Mouse (Mus musculus) erythroblast, embryonic 14.5 days (primary cell): Measurements from ENCODE around the gene Abcc6. TPM values are rescaled to one million over a fixed set of nuclear protein-coding genes. Genes with fewer than 3 reads are reported as not detected.

Experiments used
- H3K27me3 ChIP-seq: 2 replicates; pipeline ENCODE4 v1.6.1; 2012; ENCODE audit warnings: inconsistent platforms; ENCODE audit not compliant: control insufficient read depth
- H3K36me3 ChIP-seq: 2 replicates; pipeline ENCODE4 v1.6.1; 2012; ENCODE audit warnings: mild to moderate bottlenecking, inconsistent platforms; ENCODE audit not compliant: control insufficient read depth
- H3K4me1 ChIP-seq: 2 replicates; pipeline ENCODE4 v1.6.1; 2012; ENCODE audit warnings: inconsistent platforms; ENCODE audit not compliant: control insufficient read depth
- H3K4me3 ChIP-seq: replicated peaks from 2 replicates; pipeline ENCODE3; 2012; ENCODE audit warnings: moderate library complexity, mild to moderate bottlenecking, inconsistent platforms
- H3K9me3 ChIP-seq: 2 replicates; pipeline ENCODE4 v1.6.1; 2012; ENCODE audit warnings: low read length, inconsistent platforms, mixed read lengths; ENCODE audit not compliant: control insufficient read depth
- GATA1 ChIP-seq: IDR thresholded peaks from 2 replicates; pipeline ENCODE4 v1.6.1; 2012; ENCODE audit warnings: low read length, inconsistent platforms, mixed read lengths
- TAL1 ChIP-seq: IDR thresholded peaks from 3 replicates; pipeline ENCODE4 v1.6.1; 2012; ENCODE audit warnings: low read length, inconsistent platforms, mixed read lengths
- polyA plus RNA-seq: library from polyadenylated mRNA; stranded (reverse); fragments of >175 nt; gene quantifications from 2 replicates; pipeline ENCODE4 v1.2.3, GENCODE M21; 2012

Abcc6 gene
- 0.03 and 0.04 TPM in 2 replicates for polyA plus RNA-seq

DNA sequence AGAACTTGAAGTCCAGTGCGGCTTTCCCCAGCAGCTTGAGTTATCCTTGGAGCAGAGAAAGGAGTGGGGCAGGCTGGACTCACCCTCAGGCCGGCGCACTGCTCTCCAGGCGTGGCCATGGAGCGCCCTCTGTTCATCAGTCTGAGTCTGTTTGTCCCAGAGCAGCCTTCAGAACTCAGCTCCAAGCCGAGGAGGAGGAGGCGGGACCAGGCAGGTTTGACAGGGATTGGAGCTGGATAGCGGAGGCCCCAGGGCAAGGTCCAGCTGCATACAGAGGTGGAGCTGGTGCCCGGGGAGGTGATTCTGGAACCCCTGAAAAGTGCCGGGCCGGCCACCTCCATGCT is at the start of gene Abcc6:
Gene Abcc6 (minus strand): TSS at position 158 of the 344 bp plus-strand sequence.
- H3K36me3 ChIP-seq, result no peaks in the 10 kb centered on the region; the same call in 1 of the 2 replicates
- peaks cover 51% of the 10 kb centered on the region for H3K4me1 ChIP-seq
- H3K9me3 ChIP-seq, result no peaks in the 10 kb centered on the region
- H3K27me3 ChIP-seq, result peaks cover 2% of the 10 kb centered on the region; the same call in 1 of the 2 replicates
- peak within 1 kb of the TSS; percentile 21 for H3K4me3 ChIP-seq
- TF ChIP-seq GATA1, result no peak
- no peak for TF ChIP-seq TAL1

DNA sequence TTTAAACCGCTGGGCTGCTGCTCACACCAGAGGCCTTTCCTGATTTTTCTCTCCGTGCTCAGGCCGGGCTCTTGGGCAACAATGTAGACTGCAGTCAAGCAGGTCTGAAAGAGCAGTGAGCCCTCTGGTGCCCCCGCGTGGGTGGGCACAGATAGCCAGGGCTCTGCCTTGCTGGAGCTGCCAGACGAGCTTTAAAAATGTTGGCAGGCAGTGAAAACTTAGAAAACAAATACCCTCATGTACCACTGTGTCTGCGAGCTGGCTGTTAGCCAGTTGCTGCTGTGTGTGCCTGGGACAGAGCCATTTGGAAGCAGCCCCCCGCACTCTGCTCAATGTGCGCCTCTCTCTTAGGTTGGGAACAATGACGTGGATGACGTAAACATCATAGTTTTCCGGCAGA is 47.6 kb upstream of the Abcc6 start:
- TF ChIP-seq GATA1 (no peak), TAL1 (no peak)
- Histone ChIP-seq H3K4me1 (no peaks in the 10 kb centered on the region), H3K4me3 (no peak overlapping the region), H3K36me3 (peaks cover 93% of the 10 kb centered on the region), H3K27me3 (no peaks in the 10 kb centered on the region), H3K9me3 (no peaks in the 10 kb centered on the region)

- Histone ChIP-seq H3K4me3 (no peak overlapping the region), H3K4me1 (no peaks in the 10 kb centered on the region), H3K27me3 (no peaks in the 10 kb centered on the region), H3K9me3 (no peaks in the 10 kb centered on the region), H3K36me3 (peaks cover 92% of the 10 kb centered on the region)
- TF ChIP-seq TAL1 (no peak), GATA1 (no peak)
These were observed 46.7 kb upstream of the Abcc6 start for GRCm38 (mm10) chr7:46076844-46077243.

- Histone ChIP-seq H3K9me3 (no peaks in the 10 kb centered on the region), H3K36me3 (peaks cover 93% of the 10 kb centered on the region), H3K27me3 (no peaks in the 10 kb centered on the region), H3K4me1 (no peaks in the 10 kb centered on the region), H3K4me3 (no peak overlapping the region)
- TF ChIP-seq TAL1 (no peak), GATA1 (no peak)
These were observed 38.7 kb upstream of the Abcc6 start for GRCm38 (mm10) chr7:46068831-46069230.

GRCm38 (mm10) chr7:46063296-46063695 is 33.2 kb upstream of the Abcc6 start:
- Histone ChIP-seq H3K9me3 (no peaks in the 10 kb centered on the region), H3K4me1 (no peaks in the 10 kb centered on the region), H3K36me3 (peaks cover 91% of the 10 kb centered on the region), H3K4me3 (no peak overlapping the region), H3K27me3 (no peaks in the 10 kb centered on the region)
- TF ChIP-seq TAL1 (no peak), GATA1 (no peak)

- H3K36me3 ChIP-seq, result peaks cover 93% of the 10 kb centered on the region
- TF ChIP-seq TAL1, result no peak
These were observed 31.5 kb upstream of the Abcc6 start for GRCm38 (mm10) chr7:46061614-46062013.

GRCm38 (mm10) chr7:46060688-46061087 is 30.6 kb upstream of the Abcc6 start:
- Histone ChIP-seq H3K4me1 (no peaks in the 10 kb centered on the region), H3K36me3 (peaks cover 92% of the 10 kb centered on the region)
- TF ChIP-seq GATA1, result no peak

More at GRCm38 (mm10) chr7:46061614-46062013, 31.5 kb upstream of the Abcc6 start:
- H3K4me3 ChIP-seq, result no peak overlapping the region
- no peaks in the 10 kb centered on the region for H3K4me1 ChIP-seq
- H3K9me3 ChIP-seq, result no peaks in the 10 kb centered on the region
- H3K27me3 ChIP-seq, result no peaks in the 10 kb centered on the region

DNA sequence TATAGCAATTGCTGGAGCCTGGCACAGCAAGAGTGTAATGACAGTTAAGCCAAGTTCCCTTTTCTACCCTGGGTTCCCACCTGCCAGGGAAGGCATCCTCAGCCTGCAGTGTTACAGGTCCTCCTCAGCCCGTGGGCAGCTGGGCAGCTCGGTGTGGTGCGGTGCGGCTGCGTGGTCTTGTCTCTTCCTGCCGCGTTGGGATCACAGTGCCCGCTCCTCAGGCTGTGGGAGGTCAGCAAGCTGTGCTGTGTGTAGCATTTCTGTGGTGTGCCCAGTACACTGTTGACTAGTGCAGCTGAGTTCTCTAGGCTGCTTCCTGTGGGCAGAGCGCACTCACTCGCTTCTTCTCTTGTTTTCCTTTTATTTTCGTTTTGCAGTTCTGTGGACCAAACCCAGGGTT is 28.8 kb upstream of the Abcc6 start:
- no peaks in the 10 kb centered on the region for H3K27me3 ChIP-seq
- no peaks in the 10 kb centered on the region for H3K9me3 ChIP-seq
- no peak overlapping the region for H3K4me3 ChIP-seq
- H3K4me1 ChIP-seq, result no peaks in the 10 kb centered on the region
- H3K36me3 ChIP-seq, result peaks cover 95% of the 10 kb centered on the region
- TF ChIP-seq GATA1 (no peak), TAL1 (no peak)

More at GRCm38 (mm10) chr7:46060688-46061087, 30.6 kb upstream of the Abcc6 start:
- H3K4me3 ChIP-seq, result no peak overlapping the region
- H3K27me3 ChIP-seq, result no peaks in the 10 kb centered on the region
- H3K9me3 ChIP-seq, result no peaks in the 10 kb centered on the region

- no peaks in the 10 kb centered on the region for H3K27me3 ChIP-seq
- H3K4me1 ChIP-seq, result no peaks in the 10 kb centered on the region
- TF ChIP-seq GATA1, result no peak
- TF ChIP-seq TAL1, result no peak
- no peak overlapping the region for H3K4me3 ChIP-seq
- no peaks in the 10 kb centered on the region for H3K9me3 ChIP-seq
- peaks cover 83% of the 10 kb centered on the region for H3K36me3 ChIP-seq
These were observed 23.5 kb upstream of the Abcc6 start for GRCm38 (mm10) chr7:46053566-46053965.

DNA sequence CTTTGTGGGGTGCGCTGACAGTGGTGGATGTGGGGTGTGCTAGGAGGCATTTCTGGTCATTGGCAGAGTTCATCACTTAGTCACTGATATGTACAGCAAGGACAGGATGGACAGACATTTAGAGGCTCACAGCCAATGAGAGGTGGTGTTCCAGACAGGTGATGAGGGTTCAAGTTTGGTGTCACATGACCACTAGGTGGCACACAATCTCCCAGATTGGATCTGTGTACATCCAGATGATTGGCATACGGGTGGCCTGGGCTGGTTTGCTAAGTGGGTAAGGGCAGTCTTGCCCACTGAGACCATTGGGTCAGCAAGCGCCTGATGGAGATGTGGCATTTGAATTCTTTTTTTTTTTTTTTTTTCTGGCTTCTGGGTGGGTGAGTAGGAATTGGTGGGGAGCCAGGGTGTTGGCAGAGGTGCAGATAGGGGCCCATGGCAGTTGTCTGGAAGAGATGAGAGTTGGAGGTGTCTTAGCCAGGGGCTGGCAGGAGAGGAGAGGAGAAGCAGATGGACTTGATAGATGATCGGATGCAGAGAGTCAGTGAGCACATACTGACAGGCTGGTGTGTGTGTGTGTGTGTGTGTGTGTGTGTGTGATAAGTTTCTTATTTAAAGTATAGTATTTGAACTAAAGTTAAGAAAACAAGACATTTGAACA is 22.2 kb upstream of the Abcc6 start:
- no peak for TF ChIP-seq TAL1
- no peak for TF ChIP-seq GATA1
- peaks cover 82% of the 10 kb centered on the region for H3K36me3 ChIP-seq
- no peak overlapping the region for H3K4me3 ChIP-seq
- H3K4me1 ChIP-seq, result no peaks in the 10 kb centered on the region
- no peaks in the 10 kb centered on the region for H3K9me3 ChIP-seq
- H3K27me3 ChIP-seq, result no peaks in the 10 kb centered on the region
